Mouse (Mus musculus) heart, postnatal 0 days (tissue): ENCODE data around the gene Ogn. TPM values are rescaled to one million over a fixed set of nuclear protein-coding genes. Genes with fewer than 3 reads are reported as not detected.
A peak's percentile ranks its signal among the peaks of the same experiment; 100 is the strongest.
"Not testable (repeated sequence)": the region's sequence is repeated elsewhere in the genome, so short reads cannot be mapped to it uniquely, and the experiment has no call there.

ENCODE experiments used
- ATAC-seq: fragments of 200-750 bp; cut with Nextera tagmentation; 2 replicates; pipeline ENCODE4 v1.8.0; 2017; ENCODE audit warnings: low read depth, moderate number of reproducible peaks, moderate library complexity; ENCODE audit not compliant: insufficient read depth
- DNase-seq: peaks from one replicate; pipeline ENCODE4 v3.0.0-alpha.2; 2016; ENCODE audit warnings: low spot score
- H3K27ac ChIP-seq: fragments of 300-500 bp; sonication (generic); 2 replicates; pipeline ENCODE4 v1.5.1; 2014; ENCODE audit warnings: low read depth, mild to moderate bottlenecking
- H3K27me3 ChIP-seq: fragments of 300-500 bp; sonication (generic); 2 replicates; pipeline ENCODE4 v1.6.1; 2014; ENCODE audit warnings: low read length, mixed read lengths; ENCODE audit not compliant: control insufficient read depth, insufficient read depth
- H3K36me3 ChIP-seq: fragments of 300-500 bp; sonication (generic); replicated peaks from 2 replicates; pipeline ENCODE4 v1.6.1; 2014; ENCODE audit warnings: low read length, mixed read lengths; ENCODE audit not compliant: control insufficient read depth, insufficient read depth
- H3K4me1 ChIP-seq: fragments of 300-500 bp; sonication (generic); 2 replicates; pipeline ENCODE4 v1.6.1; 2014; ENCODE audit warnings: antibody characterized with exemption; ENCODE audit not compliant: control insufficient read depth, insufficient read depth
- H3K4me2 ChIP-seq: fragments of 300-500 bp; sonication (generic); 2 replicates; pipeline ENCODE4 v1.6.1; 2014; ENCODE audit warnings: low read depth, mild to moderate bottlenecking, low read length, moderate library complexity
- H3K4me3 ChIP-seq: fragments of 300-500 bp; sonication (generic); 2 replicates; pipeline ENCODE4 v1.5.1; 2014; ENCODE audit warnings: low read depth, low read length
- H3K9ac ChIP-seq: fragments of 300-500 bp; sonication (generic); replicated peaks from 2 replicates; pipeline ENCODE4 v1.6.1; 2014; ENCODE audit warnings: low read depth, low read length, mixed read lengths
- H3K9me3 ChIP-seq: fragments of 300-500 bp; sonication (generic); replicated peaks from 2 replicates; pipeline ENCODE4 v1.6.1; 2016; ENCODE audit warnings: low read length; ENCODE audit not compliant: control insufficient read depth
- CTCF ChIP-seq: IDR thresholded peaks from 2 replicates; pipeline ENCODE4 v1.5.1; 2016; ENCODE audit warnings: antibody characterized with exemption, control low read depth, low read depth
- EP300 ChIP-seq: IDR thresholded peaks from 2 replicates; pipeline ENCODE4 v1.6.1; 2016; ENCODE audit warnings: antibody characterized with exemption, low read depth
- WGBS: fragments of 180-500 bp; shearing (Covaris S2); extraction: QIAGEN DNeasy Blood & Tissue Kit; methylation state at CpG from one replicate; pipeline ENCODE4 v1.1.7; 2014; 5-methylcytosine and 5-hydroxymethylcytosine counted together
- polyA plus RNA-seq: library from polyadenylated mRNA; unstranded; fragments of >200 nt; fragmentation: Nextera tagmentation; extraction: Ambion mirVana; gene quantifications from 2 replicates; pipeline ENCODE4 v1.2.1, GENCODE M21; 2015
- total RNA-seq: library from RNA; depleted of rRNA; stranded (reverse); fragments of >200 nt; gene quantifications from 2 replicates; pipeline ENCODE4 v1.2.3, GENCODE M21; 2014; ENCODE audit warnings: low replicate concordance

Gene Ogn
- total and polyA plus RNA-seq, 2 experiments from 2014 or later = 60.5 to 71.8 TPM

GRCm38 (mm10) chr13:49581541-49582530, 26.0 kb upstream of the Ogn start, which contains the start of gene Omd:
Gene Omd (plus strand): TSS chr13:49582462.
- no peak for TF ChIP-seq EP300
- TF ChIP-seq CTCF = no peak
- Histone ChIP-seq H3K27me3 (no peaks in the 10 kb centered on the region), H3K36me3 (no peaks in the 10 kb centered on the region), H3K9ac (no peak within 1 kb of the TSS; the same call in 1 of the 2 replicates), H3K4me3 (no peak within 1 kb of the TSS), H3K4me1 (0 out of 2 replicates have a peak, but pooled peaks cover 2% of the 10 kb centered on the region), H3K27ac (peak within 1 kb of the TSS; percentile 77), H3K4me2 (0 out of 2 replicates have a peak within 1 kb of the TSS, but pooled peaks have one; percentile 12), H3K9me3 (no peaks in the 10 kb centered on the region)
- WGBS = 50% methylated on average over 8 of the region's 8 CpGs
- DNase-seq = peak; percentile 40
- ATAC-seq = peak; percentile 39; the same call in 1 of the 2 replicates

- Histone ChIP-seq H3K9me3 (no peaks in the 10 kb centered on the region), H3K9ac (no peak overlapping the region), H3K36me3 (no peaks in the 10 kb centered on the region), H3K27ac (peak overlapping the region; percentile 34), H3K4me3 (no peak overlapping the region), H3K27me3 (no peaks in the 10 kb centered on the region), H3K4me2 (no peak overlapping the region), H3K4me1 (0 out of 2 replicates have a peak, but pooled peaks cover 2% of the 10 kb centered on the region)
- TF ChIP-seq EP300 = no peak
- no peak for TF ChIP-seq CTCF
- ATAC-seq (no peak), DNase-seq (no peak)
Measured at GRCm38 (mm10) chr13:49583859-49584258, 24.0 kb upstream of the Ogn start.

GRCm38 (mm10) chr13:49584307-49585005, 23.4 kb upstream of the Ogn start:
- no peaks in the 10 kb centered on the region for H3K27me3 ChIP-seq
- no peak overlapping the region for H3K4me2 ChIP-seq
- H3K27ac ChIP-seq = peak overlapping the region; percentile 34
- no peak for TF ChIP-seq EP300
- no peak for TF ChIP-seq CTCF
- DNase-seq (no peak), ATAC-seq (no peak)
- no peaks in the 10 kb centered on the region for H3K36me3 ChIP-seq
- 66% methylated on average over 8 of the region's 8 CpGs for WGBS
- H3K9me3 ChIP-seq = no peaks in the 10 kb centered on the region
- 0 out of 2 replicates have a peak, but pooled peaks cover 2% of the 10 kb centered on the region for H3K4me1 ChIP-seq
- no peak overlapping the region for H3K4me3 ChIP-seq
- no peak overlapping the region for H3K9ac ChIP-seq

GRCm38 (mm10) chr13:49586062-49586461, 21.8 kb upstream of the Ogn start:
- Histone ChIP-seq H3K9me3 (no peaks in the 10 kb centered on the region), H3K27ac (peak overlapping the region; percentile 15; the same call in 1 of the 2 replicates), H3K9ac (no peak overlapping the region), H3K4me1 (0 out of 2 replicates have a peak, but pooled peaks cover 2% of the 10 kb centered on the region), H3K4me3 (no peak overlapping the region), H3K27me3 (no peaks in the 10 kb centered on the region), H3K4me2 (no peak overlapping the region), H3K36me3 (no peaks in the 10 kb centered on the region)
- ATAC-seq (no peak), DNase-seq (peak; percentile 22)
- 86% methylated on average over 6 of the region's 6 CpGs for WGBS
- TF ChIP-seq EP300 = no peak

GRCm38 (mm10) chr13:49602541-49602940, 5.3 kb upstream of the Ogn start:
- ATAC-seq, H3K4me3 ChIP-seq, H3K36me3 ChIP-seq, H3K9ac ChIP-seq, H3K27ac ChIP-seq, H3K4me1 ChIP-seq, H3K27me3 ChIP-seq, DNase-seq, H3K9me3 ChIP-seq, H3K4me2 ChIP-seq: not testable (repeated sequence)
- WGBS = 88% methylated on average over 2 of the region's 2 CpGs
